8 mouse cellular contexts compared by ENCODE assay signal in the genomic region with DNA sequence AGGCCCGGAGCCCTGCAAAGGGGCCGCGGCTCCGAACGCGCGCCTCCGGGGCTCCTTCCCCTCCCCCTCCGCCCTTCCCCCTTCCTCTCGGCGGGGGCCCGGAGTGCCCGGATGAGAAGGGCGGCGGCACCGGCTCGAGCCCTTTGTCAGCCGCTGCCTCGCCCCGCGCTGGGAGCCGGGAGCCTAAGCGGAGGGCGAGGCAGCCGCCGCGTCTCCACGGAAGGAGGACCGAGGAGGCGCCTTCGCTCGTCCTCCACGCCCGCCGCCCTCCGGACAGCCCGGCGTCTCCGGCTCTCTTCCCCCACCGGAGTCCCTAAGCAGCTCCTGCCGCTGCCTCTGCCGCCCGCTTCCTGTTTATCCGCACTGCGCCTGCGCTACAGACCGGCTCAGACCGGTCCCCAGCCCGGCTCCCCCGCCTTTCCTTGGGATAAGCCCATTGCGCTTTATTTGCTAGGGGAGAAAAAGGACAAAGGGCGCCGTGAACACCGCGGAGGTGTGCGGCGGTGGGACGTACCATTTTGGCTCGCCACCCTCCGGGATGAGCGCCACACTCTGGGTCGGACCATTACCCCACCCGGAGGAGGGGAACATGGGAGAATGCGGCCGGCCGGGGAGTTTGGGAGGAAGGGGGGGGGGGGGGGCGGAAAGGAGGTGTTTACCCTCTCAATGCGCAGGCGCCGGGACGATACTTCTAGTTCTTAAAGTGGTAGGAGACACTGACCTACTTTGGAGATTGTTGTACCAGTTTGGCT. TPM values are rescaled to one million over a fixed set of nuclear protein-coding genes. Genes with fewer than 3 reads are reported as not detected.
DNase-seq lines count a peak whose midpoint lies in the region; ATAC-seq and TF ChIP-seq lines count a peak whose summit lies in the region.

A gene (minus strand): TSS at position 657 of the 752 bp plus-strand sequence.

- H3K9ac ChIP-seq in heart, embryonic 12.5 days: peak within 1 kb of the TSS; percentile 92
- peak within 1 kb of the TSS; percentile 94 for H3K9ac ChIP-seq in kidney, postnatal 0 days (ENCODE audit: low read depth, low read length)
- peak within 1 kb of the TSS; percentile 93 for H3K9ac ChIP-seq in liver, embryonic 11.5 days (ENCODE audit: low read depth, low read length)
- peak within 1 kb of the TSS; percentile 92 for H3K9ac ChIP-seq in stomach, embryonic 14.5 days (replicated peaks; ENCODE audit: low read depth, low read length)

- H3K9me3 ChIP-seq in heart, embryonic 12.5 days (replicated peaks): no peaks in the 10 kb centered on the region
- no peaks in the 10 kb centered on the region for H3K9me3 ChIP-seq in kidney, postnatal 0 days (replicated peaks; ENCODE audit: low read length)
- H3K9me3 ChIP-seq in liver, embryonic 11.5 days (ENCODE audit: control insufficient read depth, low read length): no peaks in the 10 kb centered on the region
- H3K9me3 ChIP-seq in stomach, embryonic 14.5 days (ENCODE audit: control insufficient read depth, low read depth, low read length): no peaks in the 10 kb centered on the region

- peak within 1 kb of the TSS; percentile 98 for H3K27ac ChIP-seq in heart, embryonic 12.5 days (ENCODE audit: poor library complexity, severe bottlenecking)
- peak within 1 kb of the TSS; percentile 99 for H3K27ac ChIP-seq in kidney, postnatal 0 days
- peak within 1 kb of the TSS; percentile 88 for H3K27ac ChIP-seq in liver, embryonic 11.5 days (ENCODE audit: low read depth, low read length)
- peak within 1 kb of the TSS; percentile 94 for H3K27ac ChIP-seq in stomach, embryonic 14.5 days (ENCODE audit: low read length)

- H3K4me2 ChIP-seq in heart, embryonic 12.5 days: peak within 1 kb of the TSS; percentile 77
- H3K4me2 ChIP-seq in kidney, postnatal 0 days (ENCODE audit: low read length): peak within 1 kb of the TSS; percentile 66
- peak within 1 kb of the TSS; percentile 87 for H3K4me2 ChIP-seq in liver, embryonic 11.5 days
- H3K4me2 ChIP-seq in stomach, embryonic 14.5 days (replicated peaks; ENCODE audit: low read depth, low read length): peak within 1 kb of the TSS; percentile 63

- DNase-seq in CD4-positive helper T cell, adult 2 months (ENCODE audit: low read depth, low spot score): peak; percentile 100
- peak; percentile 99 for DNase-seq in brain, embryonic 18.5 days (ENCODE audit: low read depth, low spot score)
- peak; percentile 100 for DNase-seq in kidney, postnatal 0 days (ENCODE audit: low spot score)
- peak; percentile 95 for DNase-seq in liver, embryonic 11.5 days (ENCODE audit: low spot score)
- DNase-seq in naive thymus-derived CD4-positive, alpha-beta T cell, adult 2 months (ENCODE audit: low read depth): peak; percentile 99

- H3K4me3 ChIP-seq in heart, embryonic 12.5 days: peak within 1 kb of the TSS; percentile 76
- H3K4me3 ChIP-seq in kidney, postnatal 0 days (replicated peaks; ENCODE audit: low read depth, low read length): peak within 1 kb of the TSS; percentile 92
- H3K4me3 ChIP-seq in liver, embryonic 11.5 days (ENCODE audit: low read depth, low read length): peak within 1 kb of the TSS; percentile 97
- peak within 1 kb of the TSS; percentile 76 for H3K4me3 ChIP-seq in stomach, embryonic 14.5 days (ENCODE audit: low read depth, low read length)

- no peaks in the 10 kb centered on the region for H3K27me3 ChIP-seq in heart, embryonic 12.5 days (replicated peaks)
- no peaks in the 10 kb centered on the region for H3K27me3 ChIP-seq in kidney, postnatal 0 days (ENCODE audit: insufficient read depth, low read length)
- no peaks in the 10 kb centered on the region for H3K27me3 ChIP-seq in liver, embryonic 11.5 days (replicated peaks; ENCODE audit: control insufficient read depth, insufficient read depth, low read length)
- no peaks in the 10 kb centered on the region for H3K27me3 ChIP-seq in stomach, embryonic 14.5 days (ENCODE audit: control insufficient read depth, insufficient read depth, low read length)

- peaks cover 24% of the 10 kb centered on the region for H3K4me1 ChIP-seq in heart, embryonic 12.5 days (replicated peaks)
- H3K4me1 ChIP-seq in kidney, postnatal 0 days (replicated peaks; ENCODE audit: insufficient read depth, low read length): peaks cover 14% of the 10 kb centered on the region
- peaks cover 23% of the 10 kb centered on the region for H3K4me1 ChIP-seq in liver, embryonic 11.5 days (replicated peaks; ENCODE audit: control insufficient read depth, insufficient read depth, low read length)
- peaks cover 12% of the 10 kb centered on the region for H3K4me1 ChIP-seq in stomach, embryonic 14.5 days (ENCODE audit: control insufficient read depth, insufficient read depth, low read length)

- peaks cover 25% of the 10 kb centered on the region for H3K36me3 ChIP-seq in heart, embryonic 12.5 days
- peaks cover 7% of the 10 kb centered on the region for H3K36me3 ChIP-seq in kidney, postnatal 0 days (ENCODE audit: insufficient read depth, low read length)
- peaks cover 8% of the 10 kb centered on the region; the same call in 1 of the 2 replicates for H3K36me3 ChIP-seq in liver, embryonic 11.5 days (ENCODE audit: control insufficient read depth, insufficient read depth, low read length)
- peaks cover 17% of the 10 kb centered on the region; the same call in 1 of the 2 replicates for H3K36me3 ChIP-seq in stomach, embryonic 14.5 days (ENCODE audit: control insufficient read depth, insufficient read depth, low read length)

- no peak for TF ChIP-seq CTCF in kidney, postnatal 0 days (IDR thresholded peaks at IDR 0.05; ENCODE audit: low read depth)

- under 1% methylated on average over 62 of the region's 71 CpGs for WGBS in heart, embryonic 12.5 days
- WGBS in kidney, postnatal 0 days: under 1% methylated on average over 68 of the region's 71 CpGs
- WGBS in liver, embryonic 11.5 days: under 1% methylated on average over 68 of the region's 71 CpGs
- WGBS in stomach, embryonic 14.5 days: under 1% methylated on average over 55 of the region's 71 CpGs

- ATAC-seq in erythroid progenitor cell, adult 5-6 weeks (replicated peaks; ENCODE audit: low FRiP score, poor library complexity, severe bottlenecking): peak; percentile 92
- peak; percentile 97 for ATAC-seq in heart, embryonic 12.5 days (ENCODE audit: insufficient number of reproducible peaks, low FRiP score)
- peak; percentile 95 for ATAC-seq in kidney, postnatal 0 days (replicated peaks; ENCODE audit: low FRiP score, low read depth)
- ATAC-seq in liver, embryonic 11.5 days (replicated peaks; ENCODE audit: low FRiP score): peak; percentile 96
- peak; percentile 97 for ATAC-seq in stomach, embryonic 14.5 days (ENCODE audit: insufficient number of reproducible peaks, insufficient read depth, low FRiP score, low read depth)

RNA-seq across cellular contexts. Expression of the gene that starts here (rescaled TPM):
- 106 and 118 TPM in 2 replicates for total RNA-seq in erythroid progenitor cell, adult 5-6 weeks (2015; ENCODE audit: low replicate concordance)
- total RNA-seq in erythroid progenitor cell, adult 5-6 weeks (2017; ENCODE audit: low replicate concordance): 181 and 220 TPM in 2 replicates
- 51.7 and 52.8 TPM in 2 replicates for polyA plus RNA-seq in heart, embryonic 12.5 days (2016; fragmentation: Nextera tagmentation; extraction: Ambion mirVana)
- 32.8 and 33.0 TPM in 2 replicates for polyA plus RNA-seq in kidney, postnatal 0 days (2015; fragmentation: Nextera tagmentation; extraction: Ambion mirVana)
- 38.9 and 39.7 TPM in 2 replicates for polyA plus RNA-seq in liver, embryonic 11.5 days (2014; fragmentation: Nextera tagmentation; extraction: Ambion mirVana)
- polyA plus RNA-seq in stomach, embryonic 14.5 days (2014; fragmentation: Nextera tagmentation; extraction: Ambion mirVana): 74.4 and 74.8 TPM in 2 replicates

Comparison
In these comparisons a context has a peak if more than half of its experiments do, and no peak if none do; other contexts are left out.
1. Peak in every context shown above with its lines: DNase-seq, ATAC-seq, H3K4me3 ChIP-seq and H3K27ac ChIP-seq.